Mouse (Mus musculus) heart, adult 2 months (tissue): ENCODE results near the gene Opn1sw. TPM values are rescaled to one million over a fixed set of nuclear protein-coding genes. Genes with fewer than 3 reads are reported as not detected.

ENCODE experiments used
- DNase-seq, 2 experiments: peaks; one replicate each; pipeline ENCODE4 v3.0.0; 2021
- H3K27ac ChIP-seq: fragments of 200-600 bp; 2 replicates; pipeline ENCODE4 v1.8.1; 2022
- H3K27me3 ChIP-seq: fragments of 200-500 bp; 2 replicates; pipeline ENCODE4 v1.6.1; 2012; ENCODE audit warnings: mild to moderate bottlenecking, low read length, inconsistent platforms, mixed read lengths; ENCODE audit not compliant: control insufficient read depth, insufficient read depth
- H3K36me3 ChIP-seq: fragments of 200-500 bp; 2 replicates; pipeline ENCODE4 v1.6.1; 2012; ENCODE audit warnings: low read length, inconsistent platforms; ENCODE audit not compliant: control insufficient read depth, insufficient read depth
- H3K4me1 ChIP-seq: fragments of 200-500 bp; 2 replicates; pipeline ENCODE4 v1.6.1; 2011; ENCODE audit warnings: low read length; ENCODE audit not compliant: control insufficient read depth, insufficient read depth
- H3K4me3 ChIP-seq: fragments of 200-600 bp; 2 replicates; pipeline ENCODE4 v1.8.1; 2022
- H3K79me2 ChIP-seq: fragments of 200-500 bp; replicated peaks from 2 replicates; pipeline ENCODE4 v1.6.1; 2012; ENCODE audit warnings: mild to moderate bottlenecking, inconsistent platforms, low read length, moderate library complexity, mixed read lengths; ENCODE audit not compliant: control insufficient read depth, insufficient read depth
- H3K9ac ChIP-seq: fragments of 200-500 bp; 2 replicates; pipeline ENCODE4 v1.6.1; 2012; ENCODE audit warnings: low read depth, mild to moderate bottlenecking, control low read depth, inconsistent platforms, low read length, mixed read lengths
- CTCF ChIP-seq: fragments of 200-600 bp; IDR thresholded peaks from 2 replicates; pipeline ENCODE4 v1.8.1; 2022; ENCODE audit warnings: antibody characterized with exemption, mild to moderate bottlenecking, moderate library complexity
- EP300 ChIP-seq: fragments of 200-500 bp; IDR thresholded peaks from 2 replicates; pipeline ENCODE4 v1.6.1; 2011; ENCODE audit warnings: low read depth, low read length, control low read depth; ENCODE audit not compliant: insufficient read depth
- POLR2A ChIP-seq: fragments of 200-500 bp; IDR thresholded peaks from 2 replicates; pipeline ENCODE4 v1.6.1; 2011; ENCODE audit warnings: mild to moderate bottlenecking, low read depth, low read length, control low read depth; ENCODE audit not compliant: insufficient read depth
- WGBS: fragments of 180-500 bp; shearing (Covaris S2); methylation state at CpG from one replicate; pipeline ENCODE4 v1.1.7; 2018; 5-methylcytosine and 5-hydroxymethylcytosine counted together
- intact Hi-C: fragments of 180-260 bp; cut with DNase I; formaldehyde crosslinking; loops from one replicate; pipeline ENCODE4 v1.15.1; 2025
- polyA plus RNA-seq: library from polyadenylated mRNA; depleted of rRNA; stranded (reverse); fragments of >200 nt; gene quantifications from 2 replicates; pipeline ENCODE4 v1.2.3, GENCODE M21; 2012
- total RNA-seq, 2 experiments: library from RNA; stranded (reverse); gene quantifications; 2 replicates each; pipeline ENCODE4 v1.2.3; 2021

Opn1sw gene
- total and polyA plus RNA-seq, 3 experiments, result not detected

- no peaks in the 10 kb centered on the region; the same call in 1 of the 2 replicates for H3K4me1 ChIP-seq
- H3K36me3 ChIP-seq, result no peaks in the 10 kb centered on the region
- no peak overlapping the region for H3K9ac ChIP-seq
- H3K27me3 ChIP-seq, result no peaks in the 10 kb centered on the region
- TF ChIP-seq POLR2A (no peak), EP300 (no peak), CTCF (no peak)
- H3K27ac ChIP-seq, result no peak overlapping the region
- H3K4me3 ChIP-seq, result no peak overlapping the region
- no peak for DNase-seq
- H3K79me2 ChIP-seq, result no peaks in the 10 kb centered on the region
- WGBS, result 59% methylated on average over 4 of the region's 4 CpGs
- intact Hi-C loops, result no loop called here
These were observed 39.9 kb upstream of the Opn1sw start for GRCm38 (mm10) chr6:29428171-29428570.

- Histone ChIP-seq H3K27me3 (no peaks in the 10 kb centered on the region), H3K27ac (no peak overlapping the region), H3K36me3 (no peaks in the 10 kb centered on the region), H3K79me2 (no peaks in the 10 kb centered on the region), H3K9ac (no peak overlapping the region), H3K4me1 (no peaks in the 10 kb centered on the region), H3K4me3 (no peak overlapping the region)
- TF ChIP-seq CTCF (no peak), POLR2A (no peak), EP300 (no peak)
- 76% methylated on average over 6 of the region's 6 CpGs for WGBS
- intact Hi-C loops, result no loop called here
- DNase-seq, result no peak
These were observed 38.1 kb upstream of the Opn1sw start for GRCm38 (mm10) chr6:29426331-29426730.

DNA sequence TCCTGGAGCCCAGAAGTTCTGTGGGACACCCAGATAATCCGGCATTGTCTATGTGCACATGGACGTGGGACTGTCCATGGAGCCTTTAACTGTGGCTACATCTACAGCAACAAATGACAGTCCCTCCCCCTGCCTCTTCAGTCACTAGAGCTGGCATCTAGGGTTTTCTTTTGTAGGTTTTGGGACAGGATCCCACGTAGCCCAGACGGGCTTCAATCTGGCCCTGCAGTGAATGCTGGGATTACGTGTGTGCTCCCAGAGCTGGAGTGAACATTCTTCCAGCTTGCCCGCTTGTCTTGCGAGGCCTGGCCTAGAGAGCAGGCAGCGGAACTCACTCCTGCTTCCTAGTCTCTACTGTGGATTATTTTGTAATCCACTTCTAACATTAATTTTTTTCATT lies 36.9 kb upstream of the Opn1sw start:
- WGBS, result 88% methylated on average over 8 of the region's 8 CpGs
- Histone ChIP-seq H3K36me3 (no peaks in the 10 kb centered on the region), H3K4me1 (no peaks in the 10 kb centered on the region), H3K27ac (no peak overlapping the region), H3K9ac (no peak overlapping the region), H3K27me3 (no peaks in the 10 kb centered on the region), H3K79me2 (no peaks in the 10 kb centered on the region), H3K4me3 (no peak overlapping the region)
- intact Hi-C loops, result no loop called here
- TF ChIP-seq EP300, result no peak
- TF ChIP-seq CTCF, result no peak
- no peak for TF ChIP-seq POLR2A
- DNase-seq, result no peak

DNA sequence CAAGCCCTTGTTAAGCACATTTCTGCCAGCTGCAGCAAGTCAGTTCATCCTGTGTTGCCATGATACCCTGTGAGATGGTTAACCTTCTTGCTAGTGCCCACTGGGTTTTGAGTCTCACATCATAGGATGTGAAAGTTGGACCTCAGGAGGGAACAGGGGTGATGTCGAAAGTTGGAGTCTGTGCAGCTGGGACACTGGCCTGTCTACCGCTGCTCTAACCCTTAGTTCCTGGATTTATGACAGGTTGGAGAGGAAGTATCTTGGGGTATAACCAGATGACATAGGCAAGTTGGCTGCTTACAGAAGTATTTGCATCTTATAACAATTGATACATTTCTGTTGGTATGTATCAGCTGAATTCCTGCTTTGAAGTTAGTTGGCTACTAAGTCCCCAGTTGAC lies 32.3 kb upstream of the Opn1sw start:
- 83% methylated on average over 2 of the region's 2 CpGs for WGBS

GRCm38 (mm10) chr6:29415446-29415845 lies 27.2 kb upstream of the Opn1sw start:
- Histone ChIP-seq H3K27me3 (no peaks in the 10 kb centered on the region), H3K79me2 (no peaks in the 10 kb centered on the region), H3K4me3 (no peak overlapping the region), H3K4me1 (peaks cover 3% of the 10 kb centered on the region; the same call in 1 of the 2 replicates), H3K27ac (no peak overlapping the region), H3K36me3 (no peaks in the 10 kb centered on the region), H3K9ac (no peak overlapping the region)
- WGBS, result 47% methylated on average over 9 of the region's 9 CpGs
- intact Hi-C loops, result no loop called here
- no peak for DNase-seq
- TF ChIP-seq CTCF, result no peak

More for the DNA sequence above, 32.3 kb upstream of the Opn1sw start:
- DNase-seq, result no peak
- intact Hi-C loops, result no loop called here
- H3K79me2 ChIP-seq, result no peaks in the 10 kb centered on the region
- TF ChIP-seq CTCF (no peak), EP300 (no peak), POLR2A (no peak)
- H3K4me3 ChIP-seq, result no peak overlapping the region
- H3K4me1 ChIP-seq, result no peaks in the 10 kb centered on the region
- H3K27ac ChIP-seq, result no peak overlapping the region
- no peaks in the 10 kb centered on the region for H3K36me3 ChIP-seq
- H3K9ac ChIP-seq, result no peak overlapping the region
- H3K27me3 ChIP-seq, result no peaks in the 10 kb centered on the region

GRCm38 (mm10) chr6:29406412-29406811 lies 18.1 kb upstream of the Opn1sw start:
- no peak overlapping the region for H3K4me3 ChIP-seq
- no peaks in the 10 kb centered on the region; the same call in none of the 2 replicates for H3K27me3 ChIP-seq
- TF ChIP-seq CTCF, result no peak
- TF ChIP-seq EP300, result no peak
- no peak for TF ChIP-seq POLR2A
- DNase-seq, result no peak
- H3K4me1 ChIP-seq, result no peaks in the 10 kb centered on the region
- H3K27ac ChIP-seq, result no peak overlapping the region
- no peaks in the 10 kb centered on the region for H3K36me3 ChIP-seq
- no peak overlapping the region for H3K9ac ChIP-seq
- 74% methylated on average over 6 of the region's 6 CpGs for WGBS
- intact Hi-C loops, result no loop called here
- H3K79me2 ChIP-seq, result no peaks in the 10 kb centered on the region

- no peaks in the 10 kb centered on the region for H3K4me1 ChIP-seq
- intact Hi-C loops, result no loop called here
- H3K27me3 ChIP-seq, result no peaks in the 10 kb centered on the region; the same call in none of the 2 replicates
- DNase-seq, result no peak
- no peak overlapping the region for H3K9ac ChIP-seq
- WGBS, result 10% methylated on average over 33 of the region's 34 CpGs
- H3K4me3 ChIP-seq, result no peak overlapping the region
- TF ChIP-seq POLR2A, result no peak
- TF ChIP-seq CTCF, result peak; percentile 41
- TF ChIP-seq EP300, result no peak
- H3K36me3 ChIP-seq, result no peaks in the 10 kb centered on the region
- H3K79me2 ChIP-seq, result no peaks in the 10 kb centered on the region
- H3K27ac ChIP-seq, result no peak overlapping the region
These were observed 14.6 kb upstream of the Opn1sw start for GRCm38 (mm10) chr6:29402693-29403342.
